Mouse (Mus musculus) gastrocnemius, postnatal 14 days (tissue): ENCODE data around the gene Akr1c14. TPM values are rescaled to one million over a fixed set of nuclear protein-coding genes. Genes with fewer than 3 reads are reported as not detected.
A peak's percentile ranks its signal among the peaks of the same experiment; 100 is the strongest.
"Not testable (repeated sequence)": the region's sequence is repeated elsewhere in the genome, so short reads cannot be mapped to it uniquely, and the experiment has no call there.

ENCODE experiments used
- DNase-seq: peaks from one replicate; pipeline ENCODE4 v3.0.0; 2021; ENCODE audit warnings: mixed read lengths
- intact Hi-C: fragments of 180-260 bp; cut with DNase I; formaldehyde crosslinking; loops from one replicate; pipeline ENCODE4 v1.15.1; 2025; ENCODE audit warnings: low total_unique reads
- long read RNA-seq, 2 experiments: library from polyadenylated mRNA; stranded (forward); transcript quantifications; one replicate each; pipeline ENCODE4 v2.0.0; 2021
- total RNA-seq, 2 experiments: library from RNA; stranded (reverse); gene quantifications; 2 replicates each; pipeline ENCODE4 v1.2.3; 2021

Akr1c14 gene
- 1 to 10 TPM; 3.0 to 3.3 TPM for total RNA-seq
- long read RNA-seq, experiment 1, partial matches to known transcripts = 0 of 4 reads
- long read RNA-seq, experiment 1, other reads (novel, unspliced or antisense) = 0 of 4 reads
- long read RNA-seq, experiment 2, transcript Akr1c14-201 (9 exons, 2,436 nt) = major isoform, 5 of 5 reads
- long read RNA-seq, experiment 2, partial matches to known transcripts = 0 of 5 reads
- long read RNA-seq, experiment 2, other reads (novel, unspliced or antisense) = 0 of 5 reads

DNA sequence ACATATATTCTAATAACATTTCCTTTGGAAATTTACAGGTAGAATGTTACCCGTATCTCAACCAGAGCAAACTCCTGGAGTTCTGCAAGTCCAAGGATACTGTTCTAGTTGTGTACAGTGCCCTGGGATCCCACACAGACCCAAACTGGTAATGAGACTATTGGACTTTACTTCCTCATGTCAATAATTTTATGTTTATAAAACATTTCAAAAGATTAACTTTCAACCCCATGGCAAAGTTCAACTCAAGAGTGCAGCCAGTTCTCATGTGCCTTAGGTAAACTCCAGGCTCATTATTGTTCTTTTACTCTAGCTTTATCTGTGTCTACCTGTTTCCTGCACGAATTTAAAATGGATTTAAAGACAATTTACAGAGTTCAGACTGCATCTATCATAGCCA is at the start of gene Akr1c14:
Gene Akr1c14, plus strand, starts transcription at position 293 of the 400 bp plus-strand sequence.
- DNase-seq = no peak
- intact Hi-C loops = no loop called here

DNA sequence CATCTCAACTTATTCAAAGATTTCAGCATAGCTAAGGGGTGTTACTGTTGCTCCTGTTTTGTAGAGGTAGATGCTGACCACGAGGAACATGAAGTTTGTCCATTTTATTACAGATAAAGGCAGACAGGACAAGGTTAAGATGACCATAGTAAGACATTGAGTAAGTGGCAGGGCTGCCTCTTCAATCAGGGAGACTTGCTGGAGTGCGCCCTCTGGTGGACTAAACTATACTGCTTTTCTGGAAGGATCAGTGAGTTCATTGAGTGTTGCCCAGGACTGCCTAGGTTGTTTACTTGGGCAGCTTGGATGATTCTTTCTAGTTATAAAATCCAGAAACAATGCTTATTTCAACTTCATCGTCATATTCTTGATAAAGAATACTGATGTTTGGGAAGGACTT is 47.1 kb upstream of the Akr1c14 start:
- DNase-seq = peak; percentile 55
- intact Hi-C loops = loop anchor here (5.0 kb wide), 1 partner anchor 334 kb away; no protein-coding TSS in a partner anchor

DNA sequence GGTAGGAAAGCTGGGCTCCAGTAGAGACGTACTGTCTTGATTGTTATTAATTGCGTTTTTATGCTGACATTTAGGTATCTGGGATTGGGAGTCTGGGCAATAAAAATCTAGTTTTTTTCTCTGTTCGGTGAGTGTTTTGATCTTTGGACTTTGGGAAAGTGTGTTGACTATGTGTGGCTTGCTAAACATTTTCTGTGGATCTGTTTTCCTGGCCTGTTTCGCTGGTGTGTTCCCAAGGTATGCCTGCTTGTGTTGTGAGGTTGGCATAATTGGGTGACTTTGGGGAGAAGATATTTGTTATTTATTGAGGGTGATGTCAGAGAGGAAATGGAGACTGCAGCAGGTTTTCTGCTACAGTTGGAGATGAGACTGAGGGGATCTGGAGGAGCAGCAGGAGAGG is 38.0 kb upstream of the Akr1c14 start:
- intact Hi-C loops = no loop called here
- no peak for DNase-seq

DNA sequence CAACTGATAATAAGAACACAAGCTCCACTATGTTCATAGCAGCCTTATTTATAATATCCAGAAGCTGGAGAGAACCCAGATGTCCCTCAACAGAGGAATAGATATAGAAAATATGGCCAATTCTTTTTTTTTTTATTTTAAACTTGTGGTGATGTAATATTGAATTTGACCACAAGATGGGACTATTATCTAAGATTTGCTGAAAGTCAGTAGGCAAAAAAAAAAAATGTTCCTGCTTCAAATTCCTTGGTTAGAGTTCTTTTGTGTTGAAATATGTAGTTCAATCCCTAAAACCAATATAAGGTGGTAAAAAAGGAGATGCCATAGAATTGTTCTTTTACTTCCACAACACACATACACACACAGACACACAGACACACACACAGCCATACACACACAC is 35.0 kb upstream of the Akr1c14 start:
- DNase-seq = no peak
- intact Hi-C loops = no loop called here

DNA sequence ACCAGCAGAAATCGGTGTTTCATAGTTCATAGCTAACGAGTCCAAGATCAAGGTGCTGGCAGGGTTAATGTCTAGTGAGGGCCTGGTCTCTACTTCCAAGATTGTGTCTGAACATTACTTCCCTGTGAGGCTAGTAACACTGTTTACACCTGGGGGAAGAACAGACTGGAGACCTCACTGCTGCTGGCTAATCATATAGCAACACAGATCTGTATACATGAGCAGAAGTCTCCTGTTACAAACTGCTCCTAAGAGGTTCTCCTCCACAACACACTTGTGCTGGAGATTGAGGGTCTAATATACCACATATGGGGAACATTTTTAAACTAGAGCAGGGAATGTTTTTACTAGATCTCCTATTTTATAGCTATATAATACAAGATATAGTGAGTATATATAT is 18.9 kb upstream of the Akr1c14 start:
- no peak for DNase-seq
- intact Hi-C loops = no loop called here

DNA sequence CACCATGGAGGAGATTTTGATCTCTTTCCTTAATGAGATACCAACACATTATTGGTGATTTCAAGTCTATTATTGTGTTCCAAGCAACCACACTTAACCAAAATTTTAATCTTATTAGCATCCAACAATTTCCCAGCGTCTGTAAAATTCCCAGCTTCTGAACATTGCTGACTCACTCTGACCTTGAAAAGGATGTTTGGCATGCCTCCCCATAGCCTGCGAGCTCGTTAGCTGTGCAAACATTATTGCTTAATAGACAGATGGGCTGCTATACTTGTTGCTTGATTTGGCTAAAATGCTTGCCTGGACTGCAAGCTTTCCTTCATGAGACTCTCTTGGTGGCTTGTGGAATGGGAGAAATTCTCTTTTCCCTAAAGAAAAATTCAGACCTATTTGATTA is 16.3 kb upstream of the Akr1c14 start:
- DNase-seq = peak; percentile 7
- intact Hi-C loops = no loop called here

DNA sequence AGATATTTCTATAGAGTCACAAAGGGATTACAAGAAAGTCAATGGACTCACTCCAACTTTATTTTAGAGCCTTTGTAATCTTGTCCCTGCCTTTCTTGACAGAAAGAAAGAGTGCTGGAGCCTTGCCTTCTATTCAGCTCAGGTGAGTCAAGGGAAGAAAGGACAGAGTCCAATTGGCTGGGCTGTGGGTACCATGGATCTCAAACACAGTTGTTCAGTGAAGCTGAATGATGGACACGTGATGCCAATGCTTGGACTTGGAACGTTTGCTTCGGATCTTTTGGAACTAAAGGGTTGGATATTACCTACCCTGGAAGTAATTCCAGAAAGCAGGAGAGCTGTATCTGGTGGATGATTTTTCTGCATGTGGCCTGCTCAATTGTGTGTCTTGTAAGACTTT is 13.8 kb upstream of the Akr1c14 start:
- no peak for DNase-seq
- intact Hi-C loops = no loop called here

DNA sequence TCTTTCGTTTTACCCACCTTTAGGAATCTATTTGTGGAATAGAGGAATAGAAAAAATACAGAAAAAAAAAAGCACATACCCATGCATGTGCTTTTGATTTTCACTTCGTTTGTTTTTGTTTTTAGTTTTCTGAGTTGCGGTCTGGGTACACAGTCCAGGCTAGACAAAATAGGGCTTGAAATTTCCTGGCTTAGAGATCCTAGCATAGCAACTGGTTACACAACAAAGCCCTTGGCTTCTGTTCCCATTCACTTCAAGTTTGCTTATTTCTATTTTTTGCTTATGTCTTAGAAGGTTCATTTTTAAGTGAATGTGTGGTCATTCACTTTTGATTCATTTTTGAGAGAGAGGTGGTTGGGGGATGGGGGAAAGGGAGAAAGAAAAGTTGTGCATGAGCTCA is 2.7 kb upstream of the Akr1c14 start:
- intact Hi-C loops = no loop called here
- DNase-seq = no peak

DNA sequence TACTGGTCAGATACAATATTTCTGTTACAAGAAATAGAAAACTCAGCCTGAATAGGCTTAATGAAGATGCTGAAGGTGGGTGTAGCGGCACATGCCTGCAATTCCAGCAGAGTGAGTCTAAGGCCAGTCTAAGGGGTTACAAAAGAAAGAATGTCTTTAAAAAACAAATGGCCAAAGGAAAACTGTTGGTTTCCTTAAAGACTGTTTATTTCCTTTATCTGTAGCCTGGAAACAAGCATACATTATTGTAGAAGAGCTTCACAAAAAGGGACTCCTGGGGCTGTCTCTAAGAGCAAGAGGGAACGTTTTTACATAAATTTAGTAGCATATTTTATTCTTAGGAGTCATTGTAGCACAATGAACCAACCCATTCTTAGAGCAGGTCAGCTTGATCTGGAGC is 2.0 kb upstream of the Akr1c14 start:
- DNase-seq = no peak
- intact Hi-C loops = no loop called here

DNA sequence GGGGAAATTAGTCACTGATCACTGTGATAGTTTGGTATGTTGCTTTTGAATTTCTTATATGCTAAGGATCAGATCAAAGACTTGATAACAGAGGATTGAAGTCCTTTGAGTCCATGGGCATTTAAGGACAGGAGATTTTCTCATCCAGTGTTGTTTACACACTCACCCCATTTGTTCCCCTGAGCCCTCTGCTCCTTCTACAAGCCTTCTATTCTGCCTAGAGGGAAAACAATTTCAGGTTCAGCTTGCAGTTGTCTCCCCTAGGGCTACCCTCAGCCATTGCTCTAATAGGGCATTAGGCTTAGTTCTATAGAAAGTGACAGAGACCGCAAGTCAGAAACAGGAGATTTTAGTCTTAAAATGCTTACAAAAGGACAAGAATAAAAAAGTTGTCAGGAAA is 585 bp upstream of the Akr1c14 start:
- intact Hi-C loops = no loop called here
- no peak for DNase-seq

DNA sequence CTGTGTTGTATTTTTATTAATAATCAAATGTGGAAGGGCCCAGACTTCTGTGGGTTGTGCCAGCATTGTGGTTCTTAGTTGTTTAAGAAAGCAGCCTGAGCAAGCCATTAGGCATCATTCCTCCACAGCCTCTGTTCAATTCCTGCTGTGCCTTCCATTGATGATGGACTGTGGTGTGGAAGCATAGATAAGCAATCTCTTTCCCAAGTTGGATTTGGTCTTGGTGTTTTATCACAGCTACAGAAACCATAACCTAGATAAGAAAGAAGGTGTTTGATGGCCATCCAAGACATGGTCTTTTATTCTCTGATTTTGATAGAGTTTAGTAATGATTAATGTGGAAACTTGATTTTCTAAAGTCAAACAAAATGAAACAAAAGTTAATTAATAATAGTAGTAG is 844 bp downstream of the Akr1c14 start:
- no peak for DNase-seq
- intact Hi-C loops = no loop called here

DNA sequence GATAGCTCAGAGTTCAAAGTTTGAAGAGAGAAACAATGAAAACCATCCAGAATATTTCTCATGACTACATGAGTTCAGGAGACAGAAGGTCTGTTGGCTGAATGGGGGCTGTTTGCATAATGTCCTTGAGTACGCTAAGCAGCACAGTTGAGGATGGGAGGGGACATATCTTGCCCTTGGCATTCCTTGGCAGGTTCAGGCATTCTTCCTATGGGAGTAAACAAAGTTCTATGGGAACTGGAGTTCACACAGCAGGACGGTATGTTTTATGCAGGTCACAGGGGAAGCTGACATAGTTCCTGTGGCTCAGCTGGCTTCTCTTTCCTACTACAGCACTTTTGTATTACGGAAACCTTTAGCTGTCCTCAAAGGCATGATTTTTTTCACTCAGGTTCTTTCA is 6.6 kb downstream of the Akr1c14 start:
- DNase-seq = no peak
- intact Hi-C loops = no loop called here

DNA sequence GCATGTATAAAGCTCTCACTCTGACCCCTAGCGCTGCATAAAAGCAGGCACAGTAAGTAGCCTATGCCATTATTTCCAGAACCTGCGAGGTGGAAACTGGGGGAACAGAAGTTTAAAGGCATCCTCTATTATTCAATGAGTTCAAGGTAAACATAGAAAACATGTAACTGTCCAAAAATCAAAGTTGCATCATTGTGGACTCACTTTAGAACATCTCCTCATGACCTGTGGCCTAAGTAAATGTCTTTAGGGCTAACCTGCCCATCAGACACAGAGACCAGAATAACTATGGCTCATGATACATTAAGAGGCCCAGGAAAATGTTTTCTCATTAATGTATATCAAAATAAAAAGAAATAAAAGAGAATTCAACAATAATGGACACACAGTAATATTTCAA is 7.4 kb downstream of the Akr1c14 start:
- no peak for DNase-seq
- intact Hi-C loops = no loop called here

DNA sequence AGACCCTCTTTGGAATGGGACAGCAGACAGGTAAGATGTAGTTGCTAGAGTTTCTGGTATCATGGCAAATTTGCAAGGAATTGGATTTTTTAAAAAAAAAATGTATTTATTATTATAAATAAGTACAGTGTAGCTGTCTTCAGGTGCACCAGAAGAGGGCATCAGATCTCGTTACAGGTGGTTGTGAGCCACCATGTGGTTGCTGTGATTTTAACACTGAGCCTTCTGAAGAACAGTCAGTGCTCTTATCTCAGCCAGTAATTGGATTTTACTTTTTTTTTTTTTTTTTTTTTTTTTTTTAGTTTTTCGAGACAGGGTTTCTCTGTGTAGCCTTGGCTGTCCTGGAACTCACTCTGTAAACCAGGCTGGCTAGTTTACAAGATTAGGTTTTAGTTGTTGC is 9.4 kb downstream of the Akr1c14 start:
- intact Hi-C loops = not testable (repeated sequence)

DNA sequence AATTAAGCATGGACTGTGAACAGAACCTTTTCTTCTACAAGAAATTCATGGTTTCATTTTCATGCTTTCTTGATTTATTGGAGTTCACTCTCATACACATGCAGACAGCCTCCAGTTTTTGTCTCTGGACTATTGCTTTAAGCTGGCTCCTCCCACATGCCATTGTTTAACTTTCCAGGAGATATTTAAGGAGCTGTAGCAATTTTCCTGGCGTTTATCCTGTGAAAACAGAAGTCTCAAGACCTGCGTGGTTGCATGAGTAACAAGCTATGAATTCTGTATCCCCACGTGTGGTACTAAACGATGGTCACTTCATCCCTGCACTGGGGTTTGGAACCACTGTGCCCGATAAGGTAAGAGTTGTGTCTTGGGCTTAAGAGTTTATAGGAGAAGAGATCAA is 10.6 kb downstream of the Akr1c14 start:
- DNase-seq = no peak
- intact Hi-C loops = no loop called here

More for the DNA sequence above, 9.4 kb downstream of the Akr1c14 start:
- DNase-seq = not testable (repeated sequence)

DNA sequence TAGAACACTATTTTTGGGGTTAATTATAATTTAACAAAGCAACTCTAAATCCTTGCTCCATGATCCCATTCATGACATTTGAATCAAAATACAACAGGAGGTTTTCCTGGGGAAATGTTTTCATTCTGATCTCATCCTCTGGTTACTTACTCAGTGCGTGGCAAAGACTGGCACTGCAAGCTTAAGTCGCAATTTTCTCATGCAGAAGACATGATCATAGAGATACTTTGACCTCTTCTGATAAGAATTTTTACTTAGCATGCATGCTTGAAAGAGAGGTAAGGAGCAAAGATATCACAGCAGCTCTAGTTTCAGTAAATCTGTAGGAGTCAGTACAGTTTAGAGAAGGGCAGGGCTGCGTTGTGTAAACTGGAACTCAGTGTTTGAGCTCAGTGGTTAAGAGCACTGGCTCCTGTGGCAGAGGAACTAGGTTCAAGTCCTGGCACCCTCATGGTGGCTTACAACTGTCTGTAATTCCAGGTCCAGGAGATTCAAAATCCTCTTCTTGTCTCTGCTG is 11.5 kb downstream of the Akr1c14 start:
- intact Hi-C loops = no loop called here
- no peak for DNase-seq

DNA sequence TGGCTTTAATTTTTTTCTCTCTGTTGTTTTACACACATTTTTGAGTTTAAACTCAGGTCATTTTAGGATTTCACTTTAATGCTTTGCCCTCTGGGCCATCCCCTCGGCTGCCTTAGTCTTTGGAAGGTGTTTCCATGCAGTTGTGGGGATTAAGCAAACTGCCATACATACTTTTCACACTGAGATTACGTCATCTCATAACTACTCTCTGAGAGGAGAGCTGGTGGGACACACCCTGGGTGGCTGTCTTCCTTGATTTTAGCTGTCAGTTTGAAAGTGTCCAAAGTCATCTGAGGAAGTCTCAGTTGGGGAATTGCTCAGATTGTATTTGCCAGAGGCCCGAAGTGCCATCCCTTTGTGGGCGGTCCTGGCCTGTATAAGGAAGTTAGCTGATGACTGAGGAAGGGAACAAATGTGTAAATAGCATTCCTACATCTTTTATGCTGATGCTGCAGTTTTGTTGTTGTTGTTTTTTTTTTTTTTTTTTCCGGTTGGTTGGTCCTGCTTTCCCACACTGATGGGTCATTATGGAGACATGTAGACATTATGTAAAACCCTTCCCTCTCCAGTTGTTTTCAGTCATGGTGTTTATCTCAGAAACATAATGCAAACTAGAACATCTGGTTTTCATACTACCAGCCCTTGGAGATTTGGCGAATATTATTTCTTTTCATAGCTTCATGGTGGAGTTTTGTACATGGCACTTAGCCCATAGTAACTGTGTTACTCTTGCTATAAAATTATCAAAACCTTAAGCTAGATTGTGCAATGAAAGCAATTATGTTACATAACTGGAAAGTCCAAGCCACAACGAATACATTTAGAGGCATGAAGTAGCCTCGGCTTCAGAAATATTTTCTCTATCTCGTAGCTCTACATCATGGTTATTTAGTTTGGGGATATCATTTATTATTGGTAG is 28.0 kb downstream of the Akr1c14 start:
- DNase-seq = no peak
- intact Hi-C loops = no loop called here

DNA sequence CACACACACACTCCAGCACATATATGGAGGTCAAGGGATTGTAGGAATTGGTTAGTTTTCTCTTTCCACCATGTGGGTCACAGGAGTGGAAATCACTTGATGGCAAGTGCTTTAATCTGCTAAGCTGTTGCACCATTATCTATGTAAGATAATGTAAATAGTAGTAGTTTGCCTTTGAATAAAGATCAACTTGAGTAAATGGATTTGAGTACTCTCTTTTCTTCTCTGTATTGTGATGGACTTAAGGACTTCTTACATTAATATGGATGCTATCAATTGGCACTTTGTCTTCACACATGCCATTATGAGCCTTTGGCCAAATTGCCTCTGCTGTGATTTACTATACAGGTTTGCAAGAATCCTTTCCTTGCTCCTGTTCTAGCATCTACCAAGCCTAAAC is 31.1 kb downstream of the Akr1c14 start:
- DNase-seq = no peak
- intact Hi-C loops = no loop called here

DNA sequence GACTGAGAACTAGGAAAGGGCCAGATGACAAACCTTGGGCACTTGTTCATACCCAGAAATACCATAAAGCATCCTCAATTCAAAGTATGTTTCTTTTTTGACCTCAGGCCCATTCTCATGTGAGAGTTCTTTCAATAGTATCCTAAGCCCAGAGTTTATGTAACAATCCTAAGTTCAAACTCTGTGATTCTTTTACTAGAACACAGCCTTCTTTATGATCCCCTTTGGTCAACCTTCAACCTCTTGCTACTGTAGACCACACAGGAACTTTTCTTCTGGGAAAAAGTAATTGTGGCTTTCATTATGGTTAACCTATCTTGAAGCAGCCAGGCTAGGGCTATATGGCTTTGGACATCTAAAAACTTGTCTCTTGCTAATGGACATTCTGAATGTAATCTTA is 52.9 kb downstream of the Akr1c14 start:
- intact Hi-C loops = no loop called here

DNA sequence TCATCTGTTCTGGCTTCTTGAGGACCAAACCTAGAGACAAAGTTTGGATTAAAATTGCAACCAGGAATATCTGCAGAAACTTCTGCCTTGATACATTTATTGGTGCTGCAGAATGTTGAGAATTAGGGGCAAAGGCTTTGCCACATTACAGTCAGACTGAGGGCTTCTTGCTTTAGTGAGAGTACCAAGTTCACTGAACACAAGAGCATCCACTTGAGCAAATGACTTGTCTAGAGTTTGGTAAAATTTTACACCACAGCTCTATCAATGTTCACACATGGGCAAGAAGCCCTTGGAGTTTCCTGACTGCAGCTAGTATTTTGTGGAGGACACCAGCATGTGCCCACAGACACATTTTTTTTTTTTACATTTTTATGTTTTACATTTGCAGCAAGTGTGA is 53.9 kb downstream of the Akr1c14 start:
- intact Hi-C loops = no loop called here

More for the DNA sequence above, 52.9 kb downstream of the Akr1c14 start:
- DNase-seq = no peak

More for the DNA sequence above, 53.9 kb downstream of the Akr1c14 start:
- DNase-seq = no peak
